Mouse (Mus musculus) layer of hippocampus, adult 11-12 months (tissue): Measurements from ENCODE around the gene Kif26a.
A peak's percentile ranks its signal among the peaks of the same experiment; 100 is the strongest.

Experiments
- DNase-seq: peaks from one replicate; pipeline ENCODE4 v3.0.0; 2022; ENCODE audit warnings: low spot score

Kif26a gene

GRCm38 (mm10) chr12:112130161-112130860 is 15.7 kb upstream of the Kif26a start:
- DNase-seq: no peak

- no peak for DNase-seq
These were observed 15.1 kb upstream of the Kif26a start for GRCm38 (mm10) chr12:112130957-112131356.

GRCm38 (mm10) chr12:112140231-112140630 is 5.8 kb upstream of the Kif26a start:
- peak; percentile 43 for DNase-seq

- no peak for DNase-seq
These were observed 5.3 kb upstream of the Kif26a start for GRCm38 (mm10) chr12:112140745-112141144.

GRCm38 (mm10) chr12:112141300-112141699 is 4.7 kb upstream of the Kif26a start:
- DNase-seq: no peak

GRCm38 (mm10) chr12:112143116-112143832 is 2.7 kb upstream of the Kif26a start:
- no peak for DNase-seq

DNA sequence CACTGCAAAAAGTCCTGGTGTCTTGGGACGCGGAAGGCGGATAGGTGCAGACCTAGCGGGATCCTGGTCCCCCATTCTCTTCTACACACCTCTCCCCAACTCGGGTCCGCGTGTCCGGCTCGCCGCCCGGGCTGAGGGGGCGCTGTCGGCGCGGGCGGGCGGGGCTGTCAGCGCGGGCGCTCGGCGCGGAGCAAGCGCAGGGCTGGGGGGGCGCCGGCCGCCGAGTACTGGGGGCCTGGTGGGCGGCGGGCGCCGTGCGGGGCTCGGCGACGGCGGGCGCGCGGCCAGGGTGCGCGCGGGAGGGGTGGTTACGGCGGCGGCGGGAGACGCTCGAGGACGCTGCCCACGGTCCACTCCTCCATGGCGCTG is 2.2 kb upstream of the Kif26a start:
- DNase-seq: no peak

- DNase-seq: no peak
These were observed 1.5 kb upstream of the Kif26a start for GRCm38 (mm10) chr12:112144377-112145115.

GRCm38 (mm10) chr12:112145211-112145874 is 665 bp upstream of the Kif26a start:
- DNase-seq: peak; percentile 80

- DNase-seq: no peak
These were observed 1.4 kb downstream of the Kif26a start for GRCm38 (mm10) chr12:112147365-112147764.

GRCm38 (mm10) chr12:112150011-112150410 is 4.0 kb downstream of the Kif26a start:
- no peak for DNase-seq

GRCm38 (mm10) chr12:112151244-112151979 is 5.4 kb downstream of the Kif26a start:
- DNase-seq: no peak

DNA sequence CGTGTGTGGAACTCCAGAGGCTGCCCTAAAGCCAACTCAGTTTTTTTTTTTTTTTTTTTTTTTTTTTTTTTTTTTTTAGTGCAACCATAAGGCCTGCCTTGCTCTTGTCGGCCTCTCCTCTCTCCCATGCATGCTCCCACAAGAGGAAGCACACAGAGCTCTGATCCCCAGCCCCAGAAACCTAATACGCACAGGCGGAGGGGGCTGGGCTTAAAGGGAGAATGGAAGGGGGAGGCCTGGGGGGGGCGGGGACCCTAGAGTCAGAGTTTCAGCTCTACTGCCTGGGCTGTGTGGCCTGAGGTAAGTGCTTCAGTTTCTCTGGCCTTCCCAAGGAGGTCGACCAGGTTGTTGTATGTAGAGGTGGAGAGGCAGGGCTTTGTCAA is 6.0 kb downstream of the Kif26a start:
- no peak for DNase-seq

DNA sequence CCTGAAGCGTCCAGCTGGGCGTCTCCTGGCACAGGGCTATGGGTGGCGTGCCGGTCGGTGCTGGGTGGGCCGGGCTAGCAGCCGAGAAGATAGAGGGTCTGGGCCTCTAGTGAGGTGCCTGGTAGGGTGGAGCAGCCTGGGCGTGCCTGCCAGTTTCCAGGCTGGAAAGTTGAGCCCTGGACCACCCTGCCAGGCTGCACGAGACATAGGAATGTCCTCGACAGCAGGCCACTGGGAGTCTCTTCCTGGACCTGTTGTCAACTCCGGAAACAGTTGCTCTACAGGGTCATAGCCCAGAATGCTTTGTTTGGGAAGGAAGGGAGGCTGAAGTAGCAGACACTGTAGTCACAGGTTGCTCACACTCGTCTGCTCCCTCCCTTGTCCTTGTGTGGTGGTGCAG is 7.6 kb downstream of the Kif26a start:
- no peak for DNase-seq

DNA sequence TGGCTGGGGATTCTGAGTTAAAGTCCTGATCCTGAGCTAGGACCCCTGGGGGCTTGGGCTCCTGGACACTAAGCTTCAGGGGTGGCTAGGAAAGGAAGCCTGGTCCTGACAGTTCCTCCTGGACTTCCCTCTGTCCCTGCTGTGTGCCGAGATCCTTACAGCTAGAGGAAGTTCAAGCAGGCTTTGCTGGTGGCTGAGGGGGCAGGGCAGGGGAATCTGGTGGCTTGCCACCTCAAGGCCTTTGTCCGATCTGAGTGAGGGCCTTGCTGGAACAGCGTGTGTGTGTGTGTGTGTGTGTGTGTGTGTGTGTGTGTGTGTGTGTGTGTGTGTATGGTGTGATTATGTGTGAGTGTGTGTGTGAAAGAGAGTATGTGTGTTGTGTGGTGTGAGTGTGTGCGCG is 8.5 kb downstream of the Kif26a start:
- DNase-seq: no peak

DNA sequence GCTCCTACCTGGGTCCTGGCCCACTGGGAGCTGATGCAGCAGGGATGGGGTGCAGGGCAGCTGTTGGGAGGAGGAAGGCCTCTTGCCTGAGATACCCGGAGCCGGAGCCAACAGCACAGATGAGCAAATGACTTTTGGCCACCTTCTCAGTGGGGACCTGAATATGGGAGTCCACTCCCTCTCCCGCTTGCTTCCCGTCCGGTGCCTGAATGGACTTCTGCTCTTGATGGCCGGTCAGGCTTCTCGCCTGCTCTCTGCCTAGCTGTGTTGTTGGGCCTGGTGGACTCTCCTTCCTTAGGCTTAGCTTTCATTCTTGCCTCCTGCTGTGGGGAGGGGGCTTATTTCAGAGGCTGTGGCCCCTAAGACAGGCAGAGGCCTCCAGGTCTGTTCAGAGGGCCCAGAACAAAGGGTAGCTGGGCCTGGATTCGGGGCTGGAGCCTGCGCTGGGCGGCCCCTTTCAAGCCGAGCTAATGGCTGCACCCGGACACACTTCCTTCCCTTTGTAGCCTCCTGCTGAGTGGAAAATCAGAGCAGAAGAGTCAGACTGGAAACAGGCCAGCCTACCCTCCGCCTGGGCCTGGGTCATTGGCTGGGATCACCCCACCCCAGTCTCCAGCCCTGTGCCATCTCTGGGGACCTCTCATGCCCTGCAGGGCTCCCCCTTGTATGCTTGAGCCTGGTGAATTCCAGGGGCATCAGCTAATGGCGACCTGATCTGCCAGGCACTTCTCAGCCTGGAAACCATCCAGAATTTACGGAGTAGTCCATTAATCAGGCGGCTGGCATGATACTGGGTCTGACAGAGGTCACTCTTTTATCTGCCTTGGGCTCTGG is 9.4 kb downstream of the Kif26a start:
- no peak for DNase-seq

GRCm38 (mm10) chr12:112156804-112157203 is 10.8 kb downstream of the Kif26a start:
- DNase-seq: no peak

DNA sequence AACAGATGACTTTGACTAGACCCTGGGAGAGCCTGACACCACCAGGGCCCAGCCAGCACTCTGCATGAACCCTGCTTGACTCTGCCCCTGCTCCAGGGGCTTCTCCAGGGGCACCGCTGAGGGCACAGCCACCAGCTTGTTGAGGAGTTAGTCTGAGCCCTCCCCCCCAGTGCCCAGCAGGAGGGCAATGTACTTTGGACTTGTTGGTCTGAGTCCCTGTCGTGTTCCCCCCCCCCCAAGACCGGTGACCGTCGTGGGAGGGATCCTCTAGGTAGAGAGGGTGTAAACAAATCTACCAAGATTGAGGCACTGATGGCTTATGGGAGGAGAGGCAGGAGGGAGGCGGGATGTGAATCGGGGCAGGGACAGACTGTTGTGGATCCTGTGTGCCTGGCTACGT is 12.2 kb downstream of the Kif26a start:
- DNase-seq: no peak

GRCm38 (mm10) chr12:112158784-112159183 is 12.8 kb downstream of the Kif26a start:
- DNase-seq: no peak

DNA sequence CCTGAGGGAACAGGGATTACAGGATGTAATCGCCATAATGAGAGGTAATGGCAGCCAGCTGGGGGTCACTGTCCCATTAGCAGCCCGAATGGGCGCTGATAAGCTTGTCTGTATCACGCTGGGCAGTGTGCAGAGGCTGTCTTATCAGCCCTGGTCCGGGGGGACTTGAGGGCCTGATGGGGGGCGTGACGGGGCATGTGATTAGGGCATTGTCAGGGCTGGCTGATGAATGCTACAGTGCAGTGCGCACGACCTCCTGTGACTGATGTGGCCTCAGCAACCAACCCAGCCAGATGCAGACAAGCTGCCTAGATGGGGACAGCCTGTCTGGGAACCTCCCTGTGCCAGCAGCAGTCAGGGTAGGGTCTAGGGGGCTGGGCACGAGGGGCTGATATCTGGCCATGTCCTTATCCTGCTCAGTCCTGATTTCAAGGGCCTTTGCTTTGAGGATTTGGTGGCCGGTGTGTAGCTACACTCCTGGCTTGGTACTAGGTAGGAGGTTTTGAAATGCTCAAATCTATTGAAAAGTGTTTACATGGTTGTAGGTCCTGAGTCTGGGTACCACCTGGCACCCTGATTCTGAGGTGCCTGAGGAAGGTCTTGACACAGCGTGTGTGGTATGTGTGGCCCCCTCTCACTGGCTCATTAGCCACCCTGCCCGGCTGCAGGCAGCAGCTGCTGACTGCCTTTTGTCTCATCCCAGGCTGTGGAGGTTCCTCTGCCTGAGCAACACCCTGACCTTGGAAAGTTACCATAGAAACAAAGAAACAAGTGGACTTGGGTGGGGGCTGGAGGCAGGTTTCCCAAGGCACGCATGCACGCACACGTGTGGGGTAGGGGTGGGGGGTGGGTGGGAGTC is 18.2 kb downstream of the Kif26a start:
- DNase-seq: no peak
